Mouse (Mus musculus) left cerebral cortex, postnatal 4 days (tissue): Measurements from ENCODE around the gene Frmd8. TPM values are rescaled to one million over a fixed set of nuclear protein-coding genes. Genes with fewer than 3 reads are reported as not detected.

Source experiments
- DNase-seq: peaks from one replicate; pipeline ENCODE4 v3.0.0-alpha.2; 2022
- intact Hi-C: fragments of 180-260 bp; cut with DNase I; formaldehyde crosslinking; loops from one replicate; pipeline ENCODE4 v1.15.1; 2025
- total RNA-seq, 2 experiments: library from RNA; stranded (reverse); gene quantifications; 2 replicates each; pipeline ENCODE4 v1.2.3; 2021

The Frmd8 gene
- total RNA-seq, 2 experiments from 2014 or later: 12.1 to 13.4 TPM

- no peak for DNase-seq
- intact Hi-C loops: no loop called here
Observed at GRCm38 (mm10) chr19:5840086-5840889, 34.8 kb downstream of the Frmd8 start.

- intact Hi-C loops: no loop called here
- DNase-seq: no peak
Observed at GRCm38 (mm10) chr19:5839317-5840085, 35.6 kb downstream of the Frmd8 start.

GRCm38 (mm10) chr19:5838892-5839165, 36.2 kb downstream of the Frmd8 start:
- intact Hi-C loops: no loop called here
- DNase-seq: no peak

- no peak for DNase-seq
- intact Hi-C loops: no loop called here
Observed at GRCm38 (mm10) chr19:5838136-5838891, 36.8 kb downstream of the Frmd8 start.

GRCm38 (mm10) chr19:5837606-5838005, 37.5 kb downstream of the Frmd8 start:
- DNase-seq: no peak

GRCm38 (mm10) chr19:5836941-5837572, 38.0 kb downstream of the Frmd8 start:
- DNase-seq: no peak
- intact Hi-C loops: no loop called here

More at GRCm38 (mm10) chr19:5837606-5838005, 37.5 kb downstream of the Frmd8 start:
- intact Hi-C loops: no loop called here

- no peak for DNase-seq
- intact Hi-C loops: no loop called here
Observed at GRCm38 (mm10) chr19:5835922-5836430, 39.1 kb downstream of the Frmd8 start.

- intact Hi-C loops: no loop called here
- DNase-seq: no peak
Observed at GRCm38 (mm10) chr19:5835054-5835921, 39.8 kb downstream of the Frmd8 start.

GRCm38 (mm10) chr19:5834260-5834925, 40.7 kb downstream of the Frmd8 start:
- DNase-seq: no peak
- intact Hi-C loops: no loop called here

- no peak for DNase-seq
- intact Hi-C loops: no loop called here
Observed at GRCm38 (mm10) chr19:5833287-5834100, 41.6 kb downstream of the Frmd8 start.

GRCm38 (mm10) chr19:5832326-5832725, 42.7 kb downstream of the Frmd8 start:
- intact Hi-C loops: no loop called here
- DNase-seq: no peak

- intact Hi-C loops: no loop called here
- DNase-seq: no peak
Observed at GRCm38 (mm10) chr19:5831958-5832320, 43.1 kb downstream of the Frmd8 start.

GRCm38 (mm10) chr19:5831224-5831957, 43.7 kb downstream of the Frmd8 start:
- intact Hi-C loops: no loop called here

GRCm38 (mm10) chr19:5830776-5831175, 44.3 kb downstream of the Frmd8 start:
- DNase-seq: no peak
- intact Hi-C loops: no loop called here

More at GRCm38 (mm10) chr19:5831224-5831957, 43.7 kb downstream of the Frmd8 start:
- no peak for DNase-seq

- DNase-seq: no peak
- intact Hi-C loops: no loop called here
Observed at GRCm38 (mm10) chr19:5829958-5830615, 45.0 kb downstream of the Frmd8 start.

GRCm38 (mm10) chr19:5828905-5829304, 46.2 kb downstream of the Frmd8 start:
- no peak for DNase-seq
- intact Hi-C loops: no loop called here

- intact Hi-C loops: no loop called here
- no peak for DNase-seq
Observed at GRCm38 (mm10) chr19:5828155-5828554, 46.9 kb downstream of the Frmd8 start.
